Mouse (Mus musculus) left cerebral cortex, postnatal 36 days (tissue): ENCODE measurements around the gene Cox16. TPM values are rescaled to one million over a fixed set of nuclear protein-coding genes. Genes with fewer than 3 reads are reported as not detected.
A peak's percentile ranks its signal among the peaks of the same experiment; 100 is the strongest.

ENCODE experiments used
- DNase-seq, 2 experiments: peaks; one replicate each; pipeline ENCODE4 v3.0.0; 2021 to 2022; ENCODE audit warnings: low spot score in 2 of 2, mixed read lengths in 1 of 2
- intact Hi-C: fragments of 180-260 bp; cut with DNase I; formaldehyde crosslinking; loops from one replicate; pipeline ENCODE4 v1.15.1; 2025
- total RNA-seq, 2 experiments: library from RNA; stranded (reverse); gene quantifications; 2 replicates each; pipeline ENCODE4 v1.2.3; 2021

Cox16 gene
- total RNA-seq, 2 experiments from 2014 or later: 34.0 to 45.4 TPM

DNA sequence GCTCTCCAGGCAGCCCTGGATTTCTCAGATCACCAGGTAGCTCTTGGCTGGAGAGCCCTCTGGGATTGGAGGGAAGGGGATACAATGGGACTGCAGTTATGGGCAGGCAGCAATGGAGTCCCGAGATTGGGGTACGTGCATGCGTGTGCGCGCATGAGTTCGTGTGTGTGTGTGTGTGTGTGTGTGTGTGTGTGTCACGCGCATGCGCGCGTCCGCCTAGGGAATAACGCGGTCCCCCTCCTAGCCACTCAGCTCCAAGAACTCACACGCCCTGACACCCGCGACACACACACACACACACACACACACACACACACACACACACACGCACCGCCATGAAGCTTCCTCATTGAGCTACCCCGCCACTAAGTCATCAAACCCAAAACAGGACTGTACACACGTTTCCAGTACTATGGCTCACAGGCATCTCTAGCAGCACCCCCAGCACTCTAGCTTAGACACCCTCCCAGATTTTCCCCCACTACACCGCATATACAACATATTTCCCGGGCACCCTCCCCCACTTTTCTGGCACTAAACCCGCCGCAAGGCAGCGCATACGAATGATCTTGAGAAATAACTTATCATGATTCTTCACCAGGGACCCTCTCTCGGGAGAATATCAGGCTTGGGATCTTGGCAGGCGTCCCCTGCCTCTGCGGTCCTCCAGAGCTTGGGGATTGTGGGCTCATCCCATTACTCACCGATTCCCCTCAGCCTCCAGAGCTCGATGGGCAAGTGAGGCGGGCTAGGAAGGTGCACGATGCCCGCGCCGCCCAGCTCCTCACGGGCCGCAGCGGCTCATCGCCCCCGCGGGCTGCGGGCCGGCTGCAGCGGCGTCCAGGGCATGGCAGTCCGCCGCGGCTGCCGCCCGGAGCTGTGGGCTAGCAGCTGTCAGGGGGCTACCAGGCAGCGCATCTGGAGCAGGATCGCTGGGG, 152.7 kb downstream of the Cox16 start:
- intact Hi-C loops: loop anchor here (5.0 kb wide), 3 partner anchors 40 to 135 kb away; no protein-coding TSS in a partner anchor

DNA sequence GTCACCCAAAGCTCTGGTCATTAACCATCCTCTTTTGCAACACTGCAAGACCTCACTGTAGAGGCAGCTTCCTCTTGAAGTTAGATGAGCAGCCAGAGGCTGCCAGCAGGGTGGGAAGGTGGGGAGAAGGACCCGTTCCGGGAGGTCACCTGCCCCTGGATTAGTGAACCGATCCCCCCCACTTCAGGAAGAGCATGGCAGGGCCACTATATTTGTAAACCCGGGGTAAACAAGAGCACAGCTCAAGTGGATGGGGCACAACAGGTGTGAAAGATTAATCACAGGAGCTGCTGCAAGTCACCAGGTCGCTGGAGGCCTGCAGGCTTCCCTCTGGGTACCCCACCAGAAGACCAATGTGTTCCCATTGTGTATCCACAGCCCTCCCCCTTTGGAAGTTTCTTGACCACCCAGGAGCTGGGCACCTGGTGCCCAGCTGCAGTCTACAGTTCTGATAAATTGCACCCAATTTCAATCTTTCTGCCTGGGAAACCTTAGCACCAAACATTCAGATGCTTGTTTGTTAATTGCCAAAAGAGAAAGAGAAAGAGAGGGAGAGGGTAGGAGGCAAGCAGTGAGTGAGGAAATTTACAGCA, 153.8 kb downstream of the Cox16 start:
- DNase-seq: no peak
- intact Hi-C loops: loop anchor here (5.0 kb wide), 3 partner anchors 39 to 134 kb away; no protein-coding TSS in a partner anchor

More for the DNA sequence above, 152.7 kb downstream of the Cox16 start:
- DNase-seq: peak; percentile 61 to 69

DNA sequence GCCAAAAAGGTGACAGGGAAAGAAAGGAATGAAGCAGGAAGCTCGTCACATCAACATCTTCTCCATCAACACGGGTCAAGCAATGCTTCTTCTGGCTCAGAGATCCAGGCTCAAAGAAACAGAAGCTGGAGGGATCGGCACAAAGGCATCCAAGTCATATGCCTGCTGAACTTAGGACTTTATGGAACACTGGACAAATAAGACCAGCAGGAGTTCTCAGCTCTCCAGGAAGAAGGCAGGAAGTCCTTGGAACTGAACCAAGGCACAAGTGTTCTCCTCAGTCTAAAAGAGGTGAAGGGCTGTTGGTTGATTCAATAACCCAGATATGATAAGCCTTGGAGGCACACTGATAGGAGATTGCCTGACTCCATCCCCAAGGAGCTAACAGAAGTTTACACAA, 159.9 kb downstream of the Cox16 start:
- DNase-seq: no peak
- intact Hi-C loops: no loop called here

DNA sequence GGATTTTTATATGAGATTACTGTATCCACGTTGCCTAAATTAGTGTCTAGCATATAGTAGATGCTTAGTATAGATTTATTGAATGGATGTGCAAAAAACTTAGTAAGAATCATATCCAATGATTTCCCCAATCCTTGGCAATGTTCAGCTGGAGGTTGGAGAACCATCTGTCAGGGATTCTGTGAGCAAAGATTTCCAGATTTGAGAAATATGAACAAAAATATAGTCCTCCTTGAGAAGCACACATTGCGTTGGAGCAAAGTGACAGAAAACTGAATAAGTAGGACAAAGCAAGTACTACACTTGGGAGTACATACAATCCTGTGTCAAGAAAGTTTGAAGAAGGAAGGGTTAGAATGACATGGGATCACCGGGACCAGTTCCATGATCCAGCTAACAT, 160.8 kb downstream of the Cox16 start:
- DNase-seq: peak; percentile 23 to 30
- intact Hi-C loops: no loop called here

DNA sequence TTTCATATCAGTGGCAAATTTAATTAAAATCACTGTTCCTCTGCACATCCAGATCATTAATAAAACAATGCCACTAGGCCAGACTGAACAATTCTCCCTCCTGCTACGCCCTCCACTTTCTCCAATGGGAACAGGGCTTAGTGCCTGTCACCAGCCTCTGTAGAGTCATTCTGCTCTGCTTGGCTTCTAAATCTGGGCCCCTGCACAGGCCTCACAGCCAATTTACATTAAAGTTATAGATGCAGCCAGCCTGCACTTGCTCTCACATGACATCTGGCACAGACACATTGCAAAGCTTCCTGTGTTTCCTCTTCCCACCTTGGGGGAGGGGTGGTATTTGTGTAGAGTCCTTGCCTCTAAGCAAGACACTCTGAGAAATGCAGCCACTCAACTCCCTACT, 163.9 kb downstream of the Cox16 start:
- no peak for DNase-seq
- intact Hi-C loops: no loop called here

DNA sequence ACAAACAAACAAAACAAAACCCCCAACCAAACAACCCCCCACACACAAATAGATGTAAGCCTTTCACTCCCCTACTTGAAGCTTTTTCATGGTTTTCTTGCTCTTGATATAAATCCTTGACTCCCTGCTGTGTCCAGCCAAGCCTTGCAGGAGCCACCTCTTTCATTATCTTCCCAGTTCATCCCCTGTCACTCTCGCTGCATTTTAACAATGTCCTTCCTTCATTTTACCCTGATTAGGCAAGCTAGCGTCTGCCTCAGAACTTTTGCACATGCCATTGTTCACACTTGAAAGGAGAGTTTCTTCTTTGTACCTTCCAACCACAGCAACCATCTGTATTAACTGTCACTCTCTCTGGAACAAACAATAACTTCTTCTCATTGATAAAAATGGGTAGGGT, 167.1 kb downstream of the Cox16 start:
- intact Hi-C loops: no loop called here
- no peak for DNase-seq

DNA sequence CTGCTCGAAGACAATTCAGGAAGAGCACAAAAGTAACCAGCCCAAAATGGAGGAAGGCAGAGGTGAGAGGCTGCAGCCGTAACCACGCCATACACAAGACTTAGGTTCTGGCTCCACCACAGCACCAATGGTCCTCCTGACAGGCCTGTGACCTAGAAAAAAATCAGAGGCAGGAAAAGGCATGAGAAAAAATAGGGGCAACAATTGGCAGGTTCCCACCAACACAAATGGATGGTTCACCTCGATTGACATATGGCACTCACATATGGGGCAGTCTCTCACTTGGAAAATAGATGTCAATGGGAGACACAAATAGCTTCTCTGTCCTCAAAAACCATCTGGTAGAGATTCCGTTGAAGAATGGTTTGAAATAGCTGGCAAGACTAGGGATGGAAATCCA, 169.0 kb downstream of the Cox16 start:
- peak in 1 of 2 experiments; percentile 7 for DNase-seq
- intact Hi-C loops: no loop called here

Other genes with a start within 250 kb of the Cox16 start
- 10 to 100 TPM; 19.6 to 22.9 TPM for gene Slc8a3, start 151.9 kb downstream of the Cox16 start, total RNA-seq
- 1 to 10 TPM; 1.5 to 3.2 TPM for gene Gm4787, start 105.7 kb downstream of the Cox16 start, total RNA-seq
- gene Adam4, start 63.2 kb downstream of the Cox16 start, total RNA-seq: 1 to 10 TPM; 1.8 to 4.3 TPM
- 10 to 100 TPM; 39.6 to 40.5 TPM for gene Gm20498, start 47.8 kb upstream of the Cox16 start, total RNA-seq
- 10 to 100 TPM; 31.2 to 35.2 TPM for gene Synj2bp, start 47.8 kb upstream of the Cox16 start, total RNA-seq
- gene Adam21, start 83.3 kb upstream of the Cox16 start, total RNA-seq: under 1 TPM; 0.27 to 0.70 TPM
- 10 to 100 TPM; 26.5 to 30.6 TPM for gene Med6, start 109.9 kb upstream of the Cox16 start, total RNA-seq
- 10 to 100 TPM; 50.2 to 56.7 TPM for gene Ttc9, start 146.1 kb upstream of the Cox16 start, total RNA-seq